Mouse (Mus musculus) hindbrain, embryonic 11.5 days (tissue): ENCODE data around the gene Odf4. TPM values are rescaled to one million over a fixed set of nuclear protein-coding genes. Genes with fewer than 3 reads are reported as not detected.

Experiments
- ATAC-seq: fragments of 200-750 bp; cut with Nextera tagmentation; 2 replicates; pipeline ENCODE4 v1.8.0; 2017; ENCODE audit warnings: mild to moderate bottlenecking, moderate TSS enrichment, moderate library complexity; ENCODE audit not compliant: low FRiP score
- DNase-seq: peaks from one replicate; pipeline ENCODE4 v3.0.0-alpha.2; 2015; ENCODE audit warnings: low spot score
- H3K27ac ChIP-seq: fragments of 300-500 bp; sonication (generic); 2 replicates; pipeline ENCODE4 v1.5.1; 2014; ENCODE audit warnings: mild to moderate bottlenecking, low read depth, low read length
- H3K27me3 ChIP-seq: fragments of 300-500 bp; sonication (generic); 2 replicates; pipeline ENCODE4 v1.6.1; 2014; ENCODE audit warnings: mild to moderate bottlenecking, low read length, moderate library complexity, mixed read lengths; ENCODE audit not compliant: control insufficient read depth, insufficient read depth
- H3K36me3 ChIP-seq: fragments of 300-500 bp; sonication (generic); 2 replicates; pipeline ENCODE4 v1.6.1; 2014; ENCODE audit warnings: mild to moderate bottlenecking, low read length, moderate library complexity, mixed read lengths; ENCODE audit not compliant: control insufficient read depth, insufficient read depth
- H3K4me1 ChIP-seq: fragments of 300-500 bp; sonication (generic); replicated peaks from 2 replicates; pipeline ENCODE4 v1.6.1; 2014; ENCODE audit warnings: low read length, mixed read lengths; ENCODE audit not compliant: control insufficient read depth, insufficient read depth
- H3K4me2 ChIP-seq: fragments of 300-500 bp; sonication (generic); replicated peaks from 2 replicates; pipeline ENCODE4 v1.6.1; 2014; ENCODE audit warnings: mild to moderate bottlenecking, low read depth, low read length
- H3K4me3 ChIP-seq: fragments of 300-500 bp; sonication (generic); 2 replicates; pipeline ENCODE4 v1.5.1; 2014; ENCODE audit warnings: low read depth, low read length
- H3K9ac ChIP-seq: fragments of 300-500 bp; sonication (generic); 2 replicates; pipeline ENCODE4 v1.6.1; 2014; ENCODE audit warnings: low read depth, low read length
- H3K9me3 ChIP-seq: fragments of 300-500 bp; sonication (generic); 2 replicates; pipeline ENCODE4 v1.6.1; 2016; ENCODE audit warnings: low read length; ENCODE audit not compliant: control insufficient read depth
- WGBS: fragments of 180-500 bp; shearing (Covaris S2); extraction: QIAGEN DNeasy Blood & Tissue Kit; methylation state at CpG from one replicate; pipeline ENCODE4 v1.1.7; 2014; 5-methylcytosine and 5-hydroxymethylcytosine counted together
- polyA plus RNA-seq: library from polyadenylated mRNA; unstranded; fragments of >200 nt; fragmentation: Nextera tagmentation; extraction: Ambion mirVana; gene quantifications from 2 replicates; pipeline ENCODE4 v1.2.1, GENCODE M21; 2014

The Odf4 gene
- polyA plus RNA-seq, 1 experiment from 2014 or later, result 0.15 TPM

DNA sequence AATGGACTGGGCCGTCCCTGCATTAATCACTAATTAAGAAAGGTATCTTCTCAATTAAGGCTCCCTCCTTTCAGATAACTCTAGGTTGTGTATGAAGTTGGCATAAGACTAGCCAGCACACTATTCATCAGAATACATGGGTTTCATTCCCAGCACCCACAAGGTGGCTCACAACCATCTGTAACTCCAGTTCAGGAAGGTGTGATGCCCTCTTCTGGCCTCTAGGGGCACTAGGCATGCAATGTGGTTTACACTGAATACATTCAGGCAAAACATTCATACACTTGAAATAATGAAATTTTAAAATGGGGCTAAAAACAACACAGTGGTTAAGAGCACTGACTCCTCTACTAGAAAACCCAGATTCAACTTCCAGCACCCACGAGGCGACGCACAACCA lies 29.8 kb downstream of the Odf4 start:
- Histone ChIP-seq H3K4me3 (no peak overlapping the region), H3K36me3 (no peaks in the 10 kb centered on the region), H3K9ac (no peak overlapping the region), H3K9me3 (no peaks in the 10 kb centered on the region), H3K4me1 (no peaks in the 10 kb centered on the region), H3K4me2 (no peak overlapping the region), H3K27ac (no peak overlapping the region), H3K27me3 (no peaks in the 10 kb centered on the region)
- WGBS, result 49% methylated on average over 4 of the region's 4 CpGs
- ATAC-seq, result no peak
- DNase-seq, result peak; percentile 39

DNA sequence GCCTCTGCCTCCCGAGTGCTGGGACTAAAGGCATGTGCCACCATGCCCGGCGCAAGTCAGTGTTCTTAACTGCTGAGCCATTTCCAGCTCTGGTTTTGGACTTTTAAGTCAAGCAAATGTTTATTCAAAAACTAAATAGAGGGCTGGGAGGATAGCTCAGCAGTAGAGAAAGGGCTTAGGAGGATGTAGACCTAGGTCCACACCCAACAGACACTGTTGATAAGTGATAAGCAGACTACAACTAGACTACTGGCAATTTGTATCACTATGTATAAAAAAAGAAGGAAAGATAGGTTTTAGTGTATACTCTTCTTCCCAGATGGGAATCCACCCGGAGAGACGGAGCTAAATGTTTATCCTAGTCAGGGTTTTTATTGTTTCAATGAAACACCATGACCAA lies 30.6 kb downstream of the Odf4 start:
- 96% methylated on average over 5 of the region's 5 CpGs for WGBS
- DNase-seq, result no peak

DNA sequence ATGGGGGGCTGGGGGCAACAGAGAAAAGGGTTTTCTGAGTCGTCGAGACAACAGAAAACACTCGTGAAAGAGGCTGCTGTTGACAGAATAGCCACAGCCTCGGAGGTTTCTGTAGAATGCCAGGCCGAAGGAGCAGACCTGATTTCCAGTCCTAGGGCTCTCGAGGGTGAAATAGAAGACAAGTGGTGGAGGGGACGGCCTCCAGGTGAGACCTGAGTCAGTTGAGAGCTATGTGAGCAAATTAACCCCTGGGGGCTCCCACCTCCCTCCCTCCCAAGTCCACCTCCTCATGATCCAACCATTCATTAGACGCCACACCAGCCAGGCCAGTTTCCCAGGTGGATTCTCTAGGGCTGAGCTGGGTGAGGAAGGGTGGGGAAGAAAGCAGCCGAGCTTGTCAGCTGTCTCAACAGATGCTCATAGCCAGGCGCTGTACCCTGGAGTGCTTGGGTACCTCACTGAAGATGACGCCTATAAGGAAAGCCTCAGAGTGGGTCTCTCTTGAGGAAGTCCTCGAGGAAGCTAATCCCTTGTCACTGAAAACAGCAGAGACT lies 32.9 kb downstream of the Odf4 start:
- no peak overlapping the region for H3K4me2 ChIP-seq
- no peak overlapping the region for H3K9ac ChIP-seq
- H3K9me3 ChIP-seq, result no peaks in the 10 kb centered on the region
- no peaks in the 10 kb centered on the region for H3K27me3 ChIP-seq
- ATAC-seq, result no peak
- no peaks in the 10 kb centered on the region for H3K36me3 ChIP-seq
- no peak overlapping the region for H3K4me3 ChIP-seq
- H3K27ac ChIP-seq, result no peak overlapping the region
- H3K4me1 ChIP-seq, result no peaks in the 10 kb centered on the region
- 71% methylated on average over 12 of the region's 12 CpGs for WGBS
- DNase-seq, result no peak

More for the DNA sequence above, 30.6 kb downstream of the Odf4 start:
- Histone ChIP-seq H3K9ac (no peak overlapping the region), H3K27ac (no peak overlapping the region), H3K4me3 (no peak overlapping the region), H3K27me3 (no peaks in the 10 kb centered on the region), H3K4me1 (no peaks in the 10 kb centered on the region), H3K9me3 (no peaks in the 10 kb centered on the region), H3K4me2 (no peak overlapping the region), H3K36me3 (no peaks in the 10 kb centered on the region)
- no peak for ATAC-seq

DNA sequence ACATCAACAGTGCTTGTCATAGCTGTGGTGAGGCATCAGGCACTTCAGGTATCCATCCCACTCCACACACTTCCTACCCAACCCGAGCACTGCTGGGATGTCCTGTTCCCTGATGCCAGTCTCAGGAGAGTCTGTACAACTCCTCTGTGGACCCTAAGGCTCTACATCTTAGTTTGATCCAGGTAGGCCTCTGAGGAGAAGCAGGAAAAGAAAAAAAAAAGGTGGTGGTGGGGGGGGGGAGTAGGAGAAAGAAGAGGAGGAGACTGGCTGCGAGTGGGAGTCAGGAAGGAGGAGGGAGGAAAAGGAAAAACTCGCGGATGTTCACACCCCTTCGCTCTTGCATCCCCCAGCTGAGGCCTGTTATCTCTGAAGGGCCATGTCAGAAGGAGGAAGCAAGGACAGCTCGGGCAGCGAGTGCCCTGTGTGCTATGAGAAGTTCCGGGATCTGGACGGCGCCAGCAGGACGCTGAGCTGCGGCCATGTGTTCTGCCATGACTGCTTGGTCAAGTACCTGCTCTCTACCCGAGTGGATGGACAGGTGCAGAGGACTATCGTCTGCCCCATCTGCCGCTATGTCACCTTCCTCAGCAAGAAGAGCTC lies 34.5 kb downstream of the Odf4 start:
- Histone ChIP-seq H3K27ac (no peak overlapping the region), H3K36me3 (no peaks in the 10 kb centered on the region)

DNA sequence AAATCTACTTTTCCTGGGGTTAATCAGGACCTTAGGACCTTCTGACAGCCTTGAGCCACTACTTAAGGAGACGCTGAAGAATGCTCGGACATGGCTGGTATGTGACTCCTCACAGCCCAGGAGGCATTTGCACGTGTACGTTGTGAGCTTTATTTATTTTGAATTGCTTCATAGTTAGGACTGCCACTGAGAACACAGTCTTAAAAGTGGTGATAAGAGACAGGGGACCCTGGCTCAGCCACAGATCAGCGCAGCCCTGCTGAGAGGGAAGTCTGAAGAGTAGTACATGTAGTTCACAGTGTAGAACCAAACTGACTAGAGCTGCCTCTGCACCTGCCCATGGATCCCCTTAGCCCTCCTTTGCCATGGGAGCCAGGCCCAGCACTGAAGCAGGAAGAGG lies 35.1 kb downstream of the Odf4 start:
- 86% methylated on average over 5 of the region's 5 CpGs for WGBS
- DNase-seq, result no peak
- no peak for ATAC-seq

More for the DNA sequence above, 34.5 kb downstream of the Odf4 start:
- no peaks in the 10 kb centered on the region for H3K4me1 ChIP-seq
- H3K9me3 ChIP-seq, result no peaks in the 10 kb centered on the region
- WGBS, result 77% methylated on average over 15 of the region's 15 CpGs
- ATAC-seq (no peak), DNase-seq (no peak)
- no peaks in the 10 kb centered on the region for H3K27me3 ChIP-seq
- H3K4me2 ChIP-seq, result no peak overlapping the region
- no peak overlapping the region for H3K9ac ChIP-seq
- H3K4me3 ChIP-seq, result no peak overlapping the region

DNA sequence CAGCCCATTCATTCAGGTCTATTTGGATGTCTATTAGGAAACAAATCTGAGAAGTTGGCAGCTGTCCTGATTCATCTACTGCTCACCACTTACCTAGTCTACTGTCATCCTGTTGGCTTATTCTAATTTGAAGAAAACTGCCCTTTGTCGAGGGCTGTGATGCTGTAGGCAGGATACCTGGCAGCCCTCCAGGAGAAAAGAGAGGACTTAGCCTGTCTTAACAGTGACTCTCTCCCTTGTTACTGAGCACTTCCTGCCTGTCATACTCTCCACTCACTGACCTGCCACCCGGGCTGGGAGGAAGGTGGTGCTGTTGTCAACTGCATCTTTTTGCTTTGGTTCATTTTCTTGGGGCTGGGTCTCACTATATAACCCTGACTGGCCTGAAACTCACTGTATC lies 36.3 kb downstream of the Odf4 start:
- DNase-seq, result no peak
- Histone ChIP-seq H3K36me3 (no peaks in the 10 kb centered on the region), H3K27me3 (no peaks in the 10 kb centered on the region), H3K4me1 (no peaks in the 10 kb centered on the region), H3K27ac (no peak overlapping the region), H3K9ac (no peak overlapping the region), H3K9me3 (no peaks in the 10 kb centered on the region), H3K4me2 (no peak overlapping the region), H3K4me3 (no peak overlapping the region)
- ATAC-seq, result no peak
- 67% methylated on average over 2 of the region's 2 CpGs for WGBS

More for the DNA sequence above, 35.1 kb downstream of the Odf4 start:
- no peak overlapping the region for H3K27ac ChIP-seq
- H3K4me1 ChIP-seq, result no peaks in the 10 kb centered on the region
- H3K4me3 ChIP-seq, result no peak overlapping the region
- H3K9ac ChIP-seq, result no peak overlapping the region
- no peaks in the 10 kb centered on the region for H3K9me3 ChIP-seq
- no peak overlapping the region for H3K4me2 ChIP-seq
- no peaks in the 10 kb centered on the region for H3K27me3 ChIP-seq
- no peaks in the 10 kb centered on the region for H3K36me3 ChIP-seq

DNA sequence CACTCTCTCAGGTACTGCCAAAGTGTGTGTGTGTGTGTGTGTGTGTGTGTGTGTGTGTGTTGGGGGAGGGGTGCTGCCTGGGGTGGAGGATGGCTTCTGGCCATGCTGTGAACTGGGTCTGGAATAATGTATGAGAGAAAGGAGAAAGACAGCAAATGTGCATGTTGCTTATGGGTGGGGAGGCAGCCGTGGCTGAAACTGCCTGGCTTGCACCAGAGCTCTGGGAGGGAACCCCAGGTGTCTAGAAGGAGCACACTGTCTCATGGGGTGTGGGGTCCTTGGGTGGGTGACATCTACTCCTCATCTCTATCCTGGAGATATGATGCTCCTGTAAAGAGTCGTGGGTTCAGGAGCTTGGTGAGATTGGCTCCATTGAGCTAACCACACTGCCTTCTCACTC lies 38.2 kb downstream of the Odf4 start:
- Histone ChIP-seq H3K4me3 (no peak overlapping the region), H3K9ac (no peak overlapping the region), H3K9me3 (no peaks in the 10 kb centered on the region), H3K4me1 (no peaks in the 10 kb centered on the region), H3K36me3 (no peaks in the 10 kb centered on the region), H3K27ac (no peak overlapping the region), H3K4me2 (no peak overlapping the region), H3K27me3 (no peaks in the 10 kb centered on the region)
- WGBS, result 78% methylated on average over 2 of the region's 2 CpGs
- ATAC-seq, result no peak
- DNase-seq, result no peak

DNA sequence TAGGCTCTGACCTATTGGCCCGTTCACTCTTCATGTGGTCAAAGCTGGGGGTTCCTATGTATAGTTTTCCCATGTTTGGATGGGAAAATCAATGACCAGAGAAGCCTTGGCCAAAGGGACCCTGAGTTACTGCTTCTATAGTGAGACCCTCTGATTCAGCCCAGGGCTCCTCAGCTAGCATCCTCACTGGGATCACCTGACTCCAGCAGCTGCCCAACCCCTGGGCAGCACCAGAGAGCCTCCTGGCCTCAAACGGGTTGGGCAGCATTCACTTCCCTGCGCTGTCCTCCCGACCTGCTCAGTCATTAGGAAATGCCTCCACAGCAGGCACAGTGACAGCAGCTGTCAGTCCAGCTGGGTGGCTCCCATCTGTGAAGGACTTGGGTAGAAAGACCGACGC lies 38.6 kb downstream of the Odf4 start, which contains the start of gene Rnf222:
Rnf222 (plus strand) TSS at position 301 of the 400 bp plus-strand sequence.
- ATAC-seq, result no peak
- WGBS, result 34% methylated on average over 6 of the region's 6 CpGs
- no peaks in the 10 kb centered on the region for H3K36me3 ChIP-seq
- no peaks in the 10 kb centered on the region for H3K4me1 ChIP-seq
- H3K9me3 ChIP-seq, result no peaks in the 10 kb centered on the region
- no peak within 1 kb of the TSS for H3K9ac ChIP-seq
- no peak within 1 kb of the TSS for H3K4me3 ChIP-seq
- no peaks in the 10 kb centered on the region for H3K27me3 ChIP-seq
- no peak within 1 kb of the TSS for H3K27ac ChIP-seq
- H3K4me2 ChIP-seq, result no peak within 1 kb of the TSS
- DNase-seq, result no peak

DNA sequence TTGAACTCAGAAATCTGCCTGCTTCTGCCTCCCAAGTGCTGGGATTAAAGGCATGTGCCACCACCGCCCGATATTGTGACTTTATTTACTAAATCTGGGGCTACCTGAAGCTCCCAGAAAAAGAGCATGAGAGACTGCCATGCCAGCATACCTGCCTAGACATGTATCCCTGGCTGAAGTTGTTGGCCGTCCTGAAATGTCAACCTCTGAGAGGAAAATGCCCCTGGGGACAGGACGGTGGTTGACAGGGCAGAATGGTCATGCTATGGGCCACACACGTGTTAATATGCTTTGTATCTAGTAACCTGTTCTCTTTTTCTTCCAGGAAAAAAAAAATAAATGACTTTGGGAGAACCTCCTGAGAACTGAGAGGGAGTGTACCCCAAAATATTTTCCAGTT lies 40.8 kb downstream of the Odf4 start:
- Histone ChIP-seq H3K27me3 (no peaks in the 10 kb centered on the region), H3K9me3 (no peaks in the 10 kb centered on the region), H3K4me1 (no peaks in the 10 kb centered on the region), H3K4me3 (no peak overlapping the region), H3K4me2 (no peak overlapping the region), H3K27ac (no peak overlapping the region), H3K9ac (no peak overlapping the region), H3K36me3 (no peaks in the 10 kb centered on the region)
- ATAC-seq (no peak), DNase-seq (no peak)
- 81% methylated on average over 5 of the region's 5 CpGs for WGBS
